Mouse (Mus musculus) stomach, embryonic 14.5 days (tissue): Measurements from ENCODE around the gene Sox5. TPM values are rescaled to one million over a fixed set of nuclear protein-coding genes. Genes with fewer than 3 reads are reported as not detected.

Experiments used
- ATAC-seq: fragments of 200-750 bp; cut with Nextera tagmentation; 2 replicates; pipeline ENCODE4 v1.8.0; 2017; ENCODE audit warnings: low read depth, moderate TSS enrichment; ENCODE audit not compliant: insufficient number of reproducible peaks, insufficient read depth, low FRiP score
- H3K27ac ChIP-seq: fragments of 300-500 bp; sonication (generic); 2 replicates; pipeline ENCODE4 v1.5.1; 2014; ENCODE audit warnings: mild to moderate bottlenecking, low read length, moderate library complexity, mixed read lengths
- H3K27me3 ChIP-seq: fragments of 300-500 bp; sonication (generic); 2 replicates; pipeline ENCODE4 v1.6.1; 2014; ENCODE audit warnings: low read length, control low read depth, mixed read lengths; ENCODE audit not compliant: control insufficient read depth, insufficient read depth
- H3K36me3 ChIP-seq: fragments of 300-500 bp; sonication (generic); 2 replicates; pipeline ENCODE4 v1.6.1; 2014; ENCODE audit warnings: mild to moderate bottlenecking, control low read depth, low read length, moderate library complexity, mixed read lengths; ENCODE audit not compliant: control insufficient read depth, insufficient read depth
- H3K4me1 ChIP-seq: fragments of 300-500 bp; sonication (generic); 2 replicates; pipeline ENCODE4 v1.6.1; 2014; ENCODE audit warnings: low read length, control low read depth, mixed read lengths; ENCODE audit not compliant: control insufficient read depth, insufficient read depth
- H3K4me2 ChIP-seq: fragments of 300-500 bp; sonication (generic); replicated peaks from 2 replicates; pipeline ENCODE4 v1.6.1; 2014; ENCODE audit warnings: low read depth, low read length, control low read depth
- H3K4me3 ChIP-seq: fragments of 300-500 bp; sonication (generic); 2 replicates; pipeline ENCODE4 v1.5.1; 2014; ENCODE audit warnings: low read depth, low read length, control low read depth
- H3K9ac ChIP-seq: fragments of 300-500 bp; sonication (generic); replicated peaks from 2 replicates; pipeline ENCODE4 v1.6.1; 2014; ENCODE audit warnings: low read depth, mild to moderate bottlenecking, control low read depth, low read length, moderate library complexity, mixed read lengths
- H3K9me3 ChIP-seq: fragments of 300-500 bp; sonication (generic); 2 replicates; pipeline ENCODE4 v1.6.1; 2016; ENCODE audit warnings: low read depth, low read length, control low read depth; ENCODE audit not compliant: control insufficient read depth
- WGBS: fragments of 180-500 bp; shearing (Covaris S2); extraction: QIAGEN DNeasy Blood & Tissue Kit; methylation state at CpG from one replicate; pipeline ENCODE4 v1.1.7; 2014; 5-methylcytosine and 5-hydroxymethylcytosine counted together
- polyA plus RNA-seq: library from polyadenylated mRNA; unstranded; fragments of >200 nt; fragmentation: Nextera tagmentation; extraction: Ambion mirVana; gene quantifications from 2 replicates; pipeline ENCODE4 v1.2.1, GENCODE M21; 2014

The Sox5 gene
- polyA plus RNA-seq, 1 experiment from 2014 or later, result 30.3 TPM

GRCm38 (mm10) chr6:143948553-143949308 is 833.0 kb downstream of the Sox5 start:
- ATAC-seq, result no peak
- Histone ChIP-seq H3K27me3 (no peaks in the 10 kb centered on the region), H3K9me3 (no peaks in the 10 kb centered on the region), H3K4me1 (no peaks in the 10 kb centered on the region), H3K4me3 (no peak overlapping the region), H3K9ac (no peak overlapping the region), H3K27ac (no peak overlapping the region), H3K36me3 (no peaks in the 10 kb centered on the region), H3K4me2 (no peak overlapping the region)
- 68% methylated on average over 12 of the region's 12 CpGs for WGBS

- Histone ChIP-seq H3K27me3 (no peaks in the 10 kb centered on the region), H3K4me2 (no peak overlapping the region), H3K36me3 (no peaks in the 10 kb centered on the region), H3K4me3 (no peak overlapping the region), H3K27ac (no peak overlapping the region), H3K9ac (no peak overlapping the region), H3K4me1 (no peaks in the 10 kb centered on the region), H3K9me3 (no peaks in the 10 kb centered on the region)
- ATAC-seq, result no peak
- 69% methylated on average over 4 of the region's 4 CpGs for WGBS
These were observed 833.7 kb downstream of the Sox5 start for GRCm38 (mm10) chr6:143948071-143948470.

DNA sequence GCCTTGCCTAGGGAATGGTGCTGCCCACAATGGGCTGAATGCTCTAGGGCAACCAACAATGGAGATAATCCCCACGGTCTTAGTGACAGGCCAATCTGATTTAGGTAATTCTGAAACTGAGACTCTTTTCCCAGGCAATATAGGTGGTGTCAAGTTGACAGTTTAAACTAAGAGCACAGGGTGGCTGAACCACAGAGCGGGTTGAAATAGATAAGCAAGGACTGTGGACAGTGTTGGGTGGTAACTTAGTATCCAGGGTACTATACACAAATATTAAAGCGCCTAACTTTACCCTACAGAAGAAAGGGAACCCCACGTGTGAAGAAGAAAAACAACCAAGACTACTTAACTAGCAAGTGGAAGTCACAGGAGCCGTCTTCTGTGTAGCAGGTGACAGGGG is 838.7 kb downstream of the Sox5 start:
- H3K9me3 ChIP-seq, result no peaks in the 10 kb centered on the region
- 84% methylated on average over 5 of the region's 5 CpGs for WGBS
- H3K9ac ChIP-seq, result no peak overlapping the region
- H3K4me2 ChIP-seq, result no peak overlapping the region
- H3K36me3 ChIP-seq, result no peaks in the 10 kb centered on the region
- no peaks in the 10 kb centered on the region for H3K27me3 ChIP-seq
- H3K27ac ChIP-seq, result no peak overlapping the region
- no peak overlapping the region for H3K4me3 ChIP-seq
- H3K4me1 ChIP-seq, result no peaks in the 10 kb centered on the region
- ATAC-seq, result no peak

- Histone ChIP-seq H3K27ac (no peak overlapping the region), H3K4me3 (no peak overlapping the region), H3K9me3 (no peaks in the 10 kb centered on the region), H3K4me1 (no peaks in the 10 kb centered on the region), H3K27me3 (no peaks in the 10 kb centered on the region), H3K9ac (no peak overlapping the region), H3K36me3 (no peaks in the 10 kb centered on the region), H3K4me2 (no peak overlapping the region)
- 40% methylated on average over 8 of the region's 8 CpGs for WGBS
- ATAC-seq, result no peak
These were observed 840.4 kb downstream of the Sox5 start for GRCm38 (mm10) chr6:143941291-143941785.

DNA sequence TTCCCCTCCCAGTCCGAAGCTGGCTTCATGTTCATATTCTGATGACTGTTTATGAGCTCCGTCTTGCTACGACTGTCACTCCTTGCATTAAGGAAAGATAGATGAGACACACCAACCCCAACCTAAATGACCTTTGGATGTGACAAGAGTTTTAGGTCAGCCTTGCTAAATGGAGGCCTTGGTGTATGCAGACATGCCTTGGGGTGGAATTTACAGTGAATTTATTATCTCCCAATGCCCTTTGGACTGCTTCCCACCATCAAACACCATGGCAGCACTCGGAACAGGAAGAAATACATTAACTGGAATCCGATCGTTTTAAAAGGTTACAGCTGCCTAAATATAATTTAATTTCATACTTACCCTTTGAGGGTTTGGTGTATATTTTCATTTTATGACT is 858.6 kb downstream of the Sox5 start:
- H3K27ac ChIP-seq, result no peak overlapping the region
- H3K27me3 ChIP-seq, result no peaks in the 10 kb centered on the region
- no peak overlapping the region for H3K9ac ChIP-seq
- H3K4me1 ChIP-seq, result peaks cover 4% of the 10 kb centered on the region; the same call in 1 of the 2 replicates
- 32% methylated on average over 6 of the region's 6 CpGs for WGBS
- no peak overlapping the region for H3K4me3 ChIP-seq
- ATAC-seq, result no peak
- no peaks in the 10 kb centered on the region for H3K9me3 ChIP-seq
- H3K36me3 ChIP-seq, result no peaks in the 10 kb centered on the region
- no peak overlapping the region for H3K4me2 ChIP-seq

GRCm38 (mm10) chr6:143918405-143918947 is 863.3 kb downstream of the Sox5 start:
- no peaks in the 10 kb centered on the region for H3K9me3 ChIP-seq
- H3K4me3 ChIP-seq, result no peak overlapping the region
- H3K36me3 ChIP-seq, result no peaks in the 10 kb centered on the region
- H3K27me3 ChIP-seq, result no peaks in the 10 kb centered on the region
- ATAC-seq, result no peak
- no peak overlapping the region for H3K27ac ChIP-seq
- H3K4me1 ChIP-seq, result peaks cover 4% of the 10 kb centered on the region; the same call in 1 of the 2 replicates
- H3K9ac ChIP-seq, result no peak overlapping the region
- no peak overlapping the region for H3K4me2 ChIP-seq
- 55% methylated on average over 16 of the region's 16 CpGs for WGBS

GRCm38 (mm10) chr6:143916152-143916735 is 865.5 kb downstream of the Sox5 start:
- ATAC-seq, result no peak
- H3K9ac ChIP-seq, result no peak overlapping the region
- H3K4me1 ChIP-seq, result no peaks in the 10 kb centered on the region
- no peak overlapping the region for H3K27ac ChIP-seq
- H3K4me2 ChIP-seq, result no peak overlapping the region
- WGBS, result 51% methylated on average over 10 of the region's 10 CpGs
- no peak overlapping the region for H3K4me3 ChIP-seq
- no peaks in the 10 kb centered on the region for H3K27me3 ChIP-seq
- no peaks in the 10 kb centered on the region for H3K9me3 ChIP-seq
- no peaks in the 10 kb centered on the region for H3K36me3 ChIP-seq

DNA sequence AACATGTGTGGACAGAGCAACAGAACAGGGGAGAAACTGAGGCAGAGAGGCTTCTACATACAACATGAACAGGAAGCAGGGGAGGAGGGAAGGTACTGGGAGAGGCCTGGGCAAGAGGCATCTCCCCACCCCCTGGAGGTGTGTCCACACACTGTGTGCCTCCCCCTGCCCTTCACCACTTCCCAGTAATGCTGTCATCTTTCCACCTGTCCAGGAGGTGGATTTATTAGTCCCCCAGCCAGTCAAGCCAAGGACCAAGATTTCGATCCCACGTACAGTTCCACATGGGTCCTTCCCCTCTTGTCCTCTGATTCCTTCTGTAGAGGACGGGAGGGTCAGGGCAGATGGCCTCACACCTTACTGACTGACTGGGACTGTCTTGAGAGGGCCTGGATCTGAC is 866.1 kb downstream of the Sox5 start:
- Histone ChIP-seq H3K4me2 (no peak overlapping the region), H3K4me3 (no peak overlapping the region)
- 83% methylated on average over 3 of the region's 3 CpGs for whole genome bisulfite sequencing

More for the DNA sequence above, 866.1 kb downstream of the Sox5 start:
- Histone ChIP-seq H3K9me3 (no peaks in the 10 kb centered on the region), H3K9ac (no peak overlapping the region), H3K27ac (no peak overlapping the region), H3K27me3 (no peaks in the 10 kb centered on the region), H3K4me1 (no peaks in the 10 kb centered on the region), H3K36me3 (no peaks in the 10 kb centered on the region)
- ATAC-seq, result no peak
